Mouse (Mus musculus) thymus, adult 18-20 months (tissue): ENCODE results near the gene Pigo.

Source experiments
- DNase-seq, 2 experiments: peaks; one replicate each; pipeline ENCODE4 v3.0.0; 2022; ENCODE audit warnings: mixed read lengths in 2 of 2

Pigo gene

GRCm38 (mm10) chr4:43036356-43036755 is 10.7 kb upstream of the Pigo start:
- no peak for DNase-seq

GRCm38 (mm10) chr4:43035851-43036250 is 10.2 kb upstream of the Pigo start:
- DNase-seq: no peak

DNA sequence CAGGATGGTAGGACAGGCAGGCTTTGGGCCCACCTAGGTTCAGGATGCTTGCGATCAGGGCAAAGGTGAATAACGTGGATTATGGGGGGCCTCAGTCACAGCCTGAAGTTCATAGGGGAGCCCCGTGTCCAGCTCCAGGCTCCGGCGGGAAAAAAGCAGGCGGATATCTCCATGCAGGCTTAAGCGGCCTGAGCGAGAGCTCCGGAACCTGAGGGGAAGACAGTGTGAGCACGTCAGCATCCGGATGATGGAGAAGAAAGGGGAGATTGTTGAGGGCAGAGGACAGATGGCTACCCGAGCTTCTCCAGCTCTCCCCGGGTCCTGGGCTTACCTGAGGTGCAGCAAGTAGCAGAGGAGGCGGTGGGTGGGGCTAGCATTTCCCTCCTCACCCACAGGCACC is 7.9 kb upstream of the Pigo start:
- DNase-seq: no peak

- no peak for DNase-seq
These were observed 6.9 kb upstream of the Pigo start for GRCm38 (mm10) chr4:43032501-43032900.

GRCm38 (mm10) chr4:43031237-43031995 is 5.8 kb upstream of the Pigo start, which contains the start of gene Stoml2:
Gene Stoml2, minus strand, starts transcription at chr4:43031710.
- DNase-seq: peak; percentile 84 to 89

DNA sequence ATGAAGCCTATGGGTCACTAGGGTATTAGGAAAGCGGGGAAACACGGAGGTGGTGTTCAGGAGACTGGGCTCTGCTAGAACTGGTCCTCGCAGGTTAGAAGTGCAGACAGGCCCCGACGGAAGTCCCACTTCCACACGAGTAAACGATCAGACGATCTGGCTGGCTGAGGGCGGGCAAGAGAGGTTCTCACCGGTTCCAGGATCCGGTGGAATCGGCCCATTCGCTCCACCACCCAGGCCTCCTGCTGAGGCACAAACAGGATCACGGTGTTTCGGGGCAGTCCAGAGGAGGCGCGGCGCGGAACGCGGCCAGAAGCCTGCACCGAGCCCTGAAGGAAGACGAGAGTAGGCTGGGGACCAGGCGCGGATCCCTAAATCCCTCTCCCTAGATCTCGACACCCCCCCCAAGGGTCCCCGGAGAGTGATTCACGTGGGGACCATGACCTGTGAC is 5.2 kb upstream of the Pigo start:
- no peak for DNase-seq

DNA sequence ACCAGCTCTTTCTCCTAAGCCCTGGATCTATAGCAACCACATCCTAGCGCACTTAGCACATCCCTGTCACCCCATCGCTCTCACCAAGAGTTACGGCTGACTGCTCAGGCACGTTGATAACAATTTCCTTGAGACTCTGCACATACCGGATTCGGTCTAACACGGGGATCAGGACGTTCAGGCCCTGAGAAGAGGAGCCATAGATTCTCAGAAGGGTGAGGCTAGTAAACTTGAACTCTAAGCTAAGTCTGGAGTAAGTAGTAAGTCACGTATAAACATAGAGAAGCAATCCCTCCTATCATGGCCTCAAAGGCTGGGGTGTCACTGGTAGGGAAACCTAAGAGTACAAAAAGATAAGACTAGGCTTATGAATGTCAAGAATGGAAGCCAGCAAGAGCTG is 4.7 kb upstream of the Pigo start:
- no peak for DNase-seq

DNA sequence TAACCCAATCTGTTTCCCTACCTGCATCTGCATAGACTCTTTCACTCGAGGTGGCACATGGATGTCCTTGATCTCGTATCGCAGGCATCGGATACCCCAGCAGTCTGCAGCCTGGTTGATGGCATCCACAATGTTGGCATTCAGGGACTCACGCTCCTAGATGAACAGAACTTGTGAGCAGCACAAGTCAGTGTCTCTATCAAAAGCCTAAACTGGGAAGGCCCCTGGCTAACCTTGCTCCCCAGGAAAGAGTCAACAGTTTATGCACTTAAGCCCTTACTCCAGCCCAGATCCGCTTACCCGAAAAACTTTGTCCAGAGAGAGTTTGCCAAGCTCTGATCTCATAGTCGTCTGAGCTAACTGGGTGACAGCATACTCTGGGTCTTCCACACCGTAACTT is 4.1 kb upstream of the Pigo start:
- DNase-seq: no peak

- DNase-seq: no peak
These were observed 3.5 kb upstream of the Pigo start for GRCm38 (mm10) chr4:43029121-43029520.

DNA sequence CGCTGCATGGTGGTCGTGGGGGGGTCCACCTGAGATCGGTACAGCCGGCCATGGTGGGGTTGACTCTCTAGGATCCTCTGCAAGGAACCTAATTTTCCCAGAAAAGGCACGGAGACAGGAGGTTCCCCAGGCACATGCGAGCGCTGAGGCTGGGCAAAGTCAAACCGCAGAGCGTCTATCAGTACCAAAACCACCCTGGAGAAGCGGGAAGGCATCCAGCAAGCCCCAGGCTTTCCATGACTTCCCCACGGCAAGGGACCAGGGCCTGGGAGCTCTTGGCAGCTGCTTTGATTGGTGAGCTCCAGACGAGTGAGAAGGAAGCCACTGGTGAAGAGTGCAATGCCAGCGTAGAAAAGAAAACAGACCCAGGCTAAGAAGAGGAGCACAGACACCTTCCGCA is 946 bp downstream of the Pigo start:
- DNase-seq: no peak

DNA sequence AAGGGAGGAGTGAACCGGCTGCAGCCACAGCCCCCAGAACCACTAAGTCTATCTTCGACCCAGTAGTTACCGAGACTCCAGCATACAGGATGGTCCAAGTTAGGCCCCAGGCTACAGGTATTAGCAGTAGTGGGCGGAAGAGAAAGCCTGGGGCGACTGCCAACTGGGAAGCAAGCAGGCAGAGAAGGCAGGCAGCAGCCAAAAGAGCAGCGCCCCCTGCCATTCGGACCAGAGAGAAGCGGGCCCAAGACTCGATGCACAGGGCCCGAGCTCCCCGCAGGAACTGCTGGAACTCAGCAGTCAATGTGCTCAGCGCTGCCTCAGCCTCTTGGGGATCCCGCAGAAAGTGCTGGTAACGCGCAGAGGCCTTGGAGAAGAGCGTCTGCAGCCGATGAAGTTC is 4.3 kb downstream of the Pigo start:
- DNase-seq: no peak

DNA sequence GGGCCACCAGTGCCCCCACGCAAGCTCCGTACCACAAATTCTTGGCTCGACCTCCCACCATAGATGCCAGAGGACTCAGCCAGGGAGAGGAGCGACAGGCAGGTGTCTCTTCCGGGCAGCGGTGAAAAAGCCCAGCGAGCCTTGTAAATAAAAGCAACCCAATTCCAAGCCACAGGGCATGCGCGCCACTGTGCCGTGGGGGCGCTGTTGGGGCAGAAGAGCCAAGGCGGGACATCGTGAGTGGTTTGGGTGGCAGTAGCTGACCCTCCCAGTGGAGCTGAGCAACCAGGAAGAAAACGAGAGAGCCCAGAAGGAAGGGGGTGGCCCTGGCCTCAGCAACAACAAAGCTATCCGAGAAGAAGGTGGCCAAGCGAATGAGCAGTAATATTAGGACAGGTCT is 4.7 kb downstream of the Pigo start:
- DNase-seq: no peak

GRCm38 (mm10) chr4:43019641-43020465 is 5.8 kb downstream of the Pigo start:
- no peak for DNase-seq

GRCm38 (mm10) chr4:43019176-43019575 is 6.4 kb downstream of the Pigo start:
- DNase-seq: no peak

GRCm38 (mm10) chr4:43018156-43018555 is 7.5 kb downstream of the Pigo start:
- DNase-seq: no peak

DNA sequence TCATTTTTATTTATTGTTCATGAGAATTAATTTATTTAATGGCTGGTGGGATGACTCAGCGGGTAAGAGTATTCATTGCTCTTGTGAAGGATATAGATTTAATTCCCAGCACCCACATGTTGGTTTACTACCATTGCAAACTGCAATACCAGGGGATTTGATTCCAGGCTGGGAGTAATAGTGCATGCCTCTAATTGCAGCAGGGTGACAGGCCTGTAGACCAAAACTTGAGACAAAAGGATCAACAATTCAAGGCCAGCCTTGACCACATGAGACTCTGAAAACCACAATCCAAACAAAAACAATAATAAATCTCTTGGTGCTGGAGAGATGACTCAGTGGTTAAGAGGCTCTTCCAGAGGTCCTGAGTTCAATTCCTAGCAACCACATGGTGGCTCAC is 13.5 kb downstream of the Pigo start:
- no peak for DNase-seq

DNA sequence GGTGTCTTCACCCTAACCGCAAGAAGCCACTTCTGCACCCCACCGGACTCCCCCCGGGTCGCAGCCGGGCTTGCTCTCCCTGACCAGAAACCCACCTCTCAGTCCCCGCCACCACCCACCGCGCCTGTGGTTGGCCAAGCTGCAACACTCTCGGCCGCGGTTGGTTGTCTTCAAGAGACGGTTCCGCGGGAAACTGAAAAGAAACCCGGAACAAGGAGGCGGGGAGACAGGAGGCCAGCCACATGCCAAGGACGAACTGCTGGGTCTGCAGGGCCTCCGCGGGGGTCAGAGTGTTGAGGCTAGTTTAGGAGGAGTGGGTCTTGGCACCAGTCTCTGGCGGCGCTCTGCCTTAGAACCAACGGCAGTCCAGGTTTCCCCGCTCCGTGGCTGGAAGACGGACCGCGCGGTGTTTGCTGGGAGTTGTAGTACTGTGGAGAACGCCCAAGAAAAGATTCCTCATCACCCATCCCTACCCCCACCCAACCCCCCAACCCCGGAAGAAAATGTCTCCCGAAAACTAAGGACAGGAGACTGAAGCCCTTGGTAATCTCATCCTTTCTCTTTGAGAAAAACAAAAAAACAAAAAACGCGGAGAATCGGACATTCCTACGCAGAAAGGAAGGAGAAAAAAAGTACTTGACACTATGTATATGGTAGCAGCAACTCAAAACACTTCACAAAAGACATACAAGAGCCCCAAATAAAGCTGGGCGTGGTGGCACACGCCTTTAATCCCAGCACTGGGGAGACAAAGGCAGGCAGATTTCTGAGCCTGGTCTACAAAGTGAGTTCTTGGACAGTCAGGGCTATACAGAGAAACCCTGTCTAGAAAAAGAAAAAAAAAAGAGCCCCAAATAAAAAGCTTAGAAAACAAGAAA is 15.2 kb downstream of the Pigo start, which contains the start of gene Fancg:
TSS of gene Fancg (minus strand) at position 346 of the 878 bp plus-strand sequence.
- DNase-seq: peak; percentile 79 to 84

DNA sequence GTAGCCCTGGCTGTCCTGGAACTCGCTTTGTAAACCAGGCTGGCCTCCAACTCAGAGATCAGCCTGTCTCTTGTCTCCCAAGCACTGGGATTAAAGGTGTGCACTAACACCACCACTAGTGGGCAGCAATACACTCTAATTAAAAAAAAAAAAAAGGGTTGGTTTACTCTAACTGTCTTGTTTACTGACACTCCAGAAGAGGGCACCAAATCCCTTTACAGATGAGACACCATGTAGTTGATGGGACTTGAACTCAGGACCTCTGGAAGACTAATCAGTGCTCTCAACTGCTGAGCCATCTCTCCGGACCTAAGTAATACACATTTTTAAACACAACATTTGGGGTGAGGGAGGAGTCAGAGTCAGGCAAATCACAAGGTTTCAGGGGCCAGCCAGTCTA is 19.9 kb downstream of the Pigo start:
- no peak for DNase-seq

DNA sequence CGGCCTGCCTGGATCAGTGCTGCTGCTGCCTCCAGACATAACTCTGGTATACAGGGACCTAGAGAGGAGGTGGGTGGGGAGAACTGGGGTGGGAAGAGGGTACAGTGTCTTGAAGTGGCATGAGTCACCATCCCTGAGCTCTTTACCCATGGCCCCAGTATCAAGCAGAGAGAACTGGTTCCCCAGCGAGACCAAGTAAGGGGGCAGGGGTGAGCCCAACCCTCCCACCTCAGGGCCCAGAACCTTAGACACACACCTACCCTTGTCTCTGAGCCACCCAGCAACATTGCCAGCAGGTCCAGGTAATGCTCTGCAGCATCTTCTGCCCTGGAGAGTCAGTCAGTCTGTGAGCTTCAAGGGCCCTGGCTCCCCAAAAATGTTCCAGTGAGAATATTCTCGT is 20.7 kb downstream of the Pigo start:
- DNase-seq: no peak

GRCm38 (mm10) chr4:43002756-43003439 is 22.7 kb downstream of the Pigo start:
- DNase-seq: no peak

GRCm38 (mm10) chr4:43001272-43001671 is 24.3 kb downstream of the Pigo start:
- no peak for DNase-seq
